In the genomic region with DNA sequence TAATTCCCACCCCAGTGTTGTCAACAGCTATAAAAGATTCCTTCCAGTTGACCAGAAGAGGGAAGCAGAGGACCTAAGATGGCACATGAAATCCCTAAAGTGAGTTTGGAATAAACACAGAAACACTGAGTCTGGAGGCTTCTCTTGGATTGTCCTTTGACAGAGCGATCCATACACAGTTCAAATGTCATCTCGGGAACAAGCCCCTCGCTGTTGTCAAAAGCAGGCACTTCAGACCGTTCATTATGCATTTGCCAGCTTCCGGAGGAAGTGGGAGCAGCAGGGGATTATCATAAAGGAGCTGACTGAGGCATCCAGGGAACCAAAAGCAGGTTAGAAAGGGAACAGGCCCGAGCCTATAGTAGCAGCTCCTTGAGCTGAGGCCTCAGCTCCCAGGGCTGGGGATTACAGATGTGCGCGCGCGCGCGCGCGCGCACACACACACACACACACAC, we compare ENCODE assay signal across 7 mouse cellular contexts. TPM values are rescaled to one million over a fixed set of nuclear protein-coding genes. Genes with fewer than 3 reads are reported as not detected.
DNase-seq lines count a peak whose midpoint lies in the region; ATAC-seq and TF ChIP-seq lines count a peak whose summit lies in the region.

No protein-coding gene starts in this region.

- no peaks in the 10 kb centered on the region for H3K9me3 ChIP-seq in MEL (replicated peaks; ENCODE audit: insufficient read depth, low read length)
- no peaks in the 10 kb centered on the region for H3K9me3 ChIP-seq in heart, embryonic 15.5 days (replicated peaks)
- no peaks in the 10 kb centered on the region for H3K9me3 ChIP-seq in midbrain, embryonic 14.5 days (ENCODE audit: control insufficient read depth, low read length)

- intact Hi-C loops in left cerebral cortex, postnatal 10 days (cut with DNase I): loop anchor here (5.0 to 10.0 kb wide), 2 partner anchors 139 to 197 kb away; partner anchors contain the start of gene Ttf2

- DNase-seq in MEL (ENCODE audit: low read depth, low spot score): no peak
- DNase-seq in left cerebral cortex, postnatal 10 days (ENCODE audit: extremely low spot score in 1 of 2, low spot score in 2 of 2): peak; percentile 28 to 58
- DNase-seq in midbrain, embryonic 14.5 days: peak; percentile 79
- no peak for DNase-seq in adrenal gland, postnatal 4 days (ENCODE audit: low spot score in 2 of 2)
- no peak for DNase-seq in spleen, adult 12 weeks (ENCODE audit: low spot score)

- no peak overlapping the region for H3K27ac ChIP-seq in MEL (ENCODE audit: control insufficient read depth, low read depth, low read length)
- no peak overlapping the region for H3K27ac ChIP-seq in cortical plate, adult 2 months (ENCODE audit: insufficient read depth, low read length)
- H3K27ac ChIP-seq in heart, embryonic 15.5 days: no peak overlapping the region
- H3K27ac ChIP-seq in midbrain, embryonic 14.5 days (replicated peaks; ENCODE audit: low read depth, low read length): peak overlapping the region; percentile 58; the same call in 1 of the 2 replicates

- peak; percentile 17 for TF ChIP-seq RAD21 in MEL (IDR thresholded peaks at IDR 0.05; ENCODE audit: low read depth, low read length)

- peak in 1 of 3 experiments; percentile 8; a peak in 1 of 6 replicates for TF ChIP-seq CTCF in MEL (IDR thresholded peaks at IDR 0.05 in 2 of 3, conservative IDR thresholded peaks at IDR 0.05 in 1 of 3; ENCODE audit: control insufficient read depth in 1 of 3, insufficient read depth in 1 of 3, low read depth in 2 of 3, low read length in 3 of 3, poor library complexity in 1 of 3, severe bottlenecking in 1 of 3)
- TF ChIP-seq CTCF in cortical plate, adult 2 months (IDR thresholded peaks at IDR 0.05; ENCODE audit: extremely low read depth, insufficient read depth, low read length): peak; percentile 45; the same call in 1 of the 2 replicates

- 45% methylated on average over 15 of the region's 15 CpGs for WGBS in heart, embryonic 15.5 days
- WGBS in midbrain, embryonic 14.5 days: 26% methylated on average over 15 of the region's 15 CpGs

- ATAC-seq in heart, embryonic 15.5 days (replicated peaks; ENCODE audit: insufficient number of reproducible peaks, insufficient read depth, low FRiP score, low read depth): 0 out of 2 replicates have a peak, but pooled peaks have one; percentile 31
- ATAC-seq in midbrain, embryonic 14.5 days (ENCODE audit: low FRiP score, low TSS enrichment): peak; percentile 74

- TF ChIP-seq POLR2A in MEL (IDR thresholded peaks at IDR 0.05; ENCODE audit: control insufficient read depth in 1 of 2, insufficient read depth in 1 of 2, low read depth in 1 of 2, low read length in 2 of 2, poor library complexity in 1 of 2): no peak
- TF ChIP-seq POLR2A in cortical plate, adult 2 months (IDR thresholded peaks at IDR 0.05; ENCODE audit: extremely low read depth, insufficient read depth, low read length): no peak

- no peaks in the 10 kb centered on the region for H3K36me3 ChIP-seq in MEL (ENCODE audit: control insufficient read depth in 1 of 2, insufficient read depth in 2 of 2, low read length in 2 of 2)
- H3K36me3 ChIP-seq in heart, embryonic 15.5 days: no peaks in the 10 kb centered on the region
- H3K36me3 ChIP-seq in midbrain, embryonic 14.5 days (ENCODE audit: control insufficient read depth, insufficient read depth, low read length): no peaks in the 10 kb centered on the region

- no peaks in the 10 kb centered on the region for H3K79me2 ChIP-seq in MEL (ENCODE audit: control insufficient read depth, insufficient read depth, low read length, poor library complexity)

- TF ChIP-seq EP300 in MEL (IDR thresholded peaks at IDR 0.05; ENCODE audit: low read depth in 1 of 2, low read length in 2 of 2): no peak

- H3K27me3 ChIP-seq in MEL (ENCODE audit: control insufficient read depth in 1 of 2, insufficient read depth in 2 of 2, low read length in 2 of 2): peaks cover 2 to 3% of the 10 kb centered on the region in 2 experiments; a peak in 3 of 4 replicates
- H3K27me3 ChIP-seq in heart, embryonic 15.5 days: no peaks in the 10 kb centered on the region
- H3K27me3 ChIP-seq in midbrain, embryonic 14.5 days (ENCODE audit: control insufficient read depth, insufficient read depth, low read length): no peaks in the 10 kb centered on the region

- H3K4me2 ChIP-seq in heart, embryonic 15.5 days: peak overlapping the region; percentile 50
- H3K4me2 ChIP-seq in midbrain, embryonic 14.5 days (ENCODE audit: low read length): peak overlapping the region; percentile 34

- no peak overlapping the region for H3K4me3 ChIP-seq in MEL (ENCODE audit: control insufficient read depth in 1 of 2, insufficient read depth in 1 of 2, low read depth in 2 of 2, low read length in 2 of 2)
- H3K4me3 ChIP-seq in cortical plate, adult 2 months (ENCODE audit: insufficient read depth, low read length): no peak overlapping the region
- H3K4me3 ChIP-seq in heart, embryonic 15.5 days: peak overlapping the region; percentile 23; the same call in 1 of the 2 replicates
- H3K4me3 ChIP-seq in midbrain, embryonic 14.5 days (replicated peaks; ENCODE audit: low read depth, low read length): no peak overlapping the region

- H3K4me1 ChIP-seq in MEL (ENCODE audit: control insufficient read depth in 1 of 2, insufficient read depth in 2 of 2, low read length in 2 of 2): no peaks in the 10 kb centered on the region
- H3K4me1 ChIP-seq in cortical plate, adult 2 months (ENCODE audit: control insufficient read depth, insufficient read depth, low read length): no peaks in the 10 kb centered on the region
- H3K4me1 ChIP-seq in heart, embryonic 15.5 days (replicated peaks): peaks cover 6% of the 10 kb centered on the region
- H3K4me1 ChIP-seq in midbrain, embryonic 14.5 days (ENCODE audit: control insufficient read depth, insufficient read depth, low read length): peaks cover 4% of the 10 kb centered on the region; the same call in 1 of the 2 replicates

- H3K9ac ChIP-seq in MEL (ENCODE audit: control insufficient read depth, low read depth, low read length, poor library complexity, severe bottlenecking): no peak overlapping the region
- no peak overlapping the region; the same call in 1 of the 2 replicates for H3K9ac ChIP-seq in heart, embryonic 15.5 days
- H3K9ac ChIP-seq in midbrain, embryonic 14.5 days (replicated peaks; ENCODE audit: low read length): no peak overlapping the region; the same call in 1 of the 2 replicates

TF ChIP-seq in MEL, 35 proteins besides CTCF, POLR2A, EP300 and RAD21:
- no peak for TF ChIP-seq MEF2A (IDR thresholded peaks at IDR 0.05; ENCODE audit: extremely low read depth, insufficient replicate concordance, low read depth, low read length, poor library complexity, severe bottlenecking)
- TF ChIP-seq TBP (IDR thresholded peaks at IDR 0.05; ENCODE audit: low read depth, low read length): no peak
- no peak for TF ChIP-seq NRF1 (IDR thresholded peaks at IDR 0.05; ENCODE audit: insufficient read depth, low read depth, low read length, poor library complexity, severe bottlenecking)
- no peak for TF ChIP-seq TAL1 (IDR thresholded peaks at IDR 0.05; ENCODE audit: low read length)
- TF ChIP-seq RCOR1 (IDR thresholded peaks at IDR 0.05; ENCODE audit: low read depth, low read length): no peak
- no peak for TF ChIP-seq MYB (IDR thresholded peaks at IDR 0.05; ENCODE audit: low read depth, low read length)
- no peak for TF ChIP-seq MAFK (IDR thresholded peaks at IDR 0.05; ENCODE audit: borderline replicate concordance, low read depth, low read length)
- no peak for TF ChIP-seq HCFC1 (IDR thresholded peaks at IDR 0.05; ENCODE audit: low read depth, low read length)

RNA-seq across cellular contexts. Expression of gene Vtcn1, which starts 57.1 kb away (rescaled TPM):
- total RNA-seq in MEL (2012; rRNA removed): not detected in 2 replicates
- not detected for polyA plus RNA-seq in MEL (2012; ENCODE audit: insufficient read depth in 1 of 2, insufficient read length in 2 of 2, low read depth in 1 of 2, low replicate concordance in 2 of 2, missing spikeins in 1 of 2)
- 0.15 and 0.17 TPM in 2 replicates for polyA plus RNA-seq in cortical plate, adult 2 months (2012; rRNA removed)
- polyA plus RNA-seq in heart, embryonic 15.5 days (2015; fragmentation: Nextera tagmentation; extraction: Ambion mirVana): 0.37 and 0.42 TPM in 2 replicates
- total RNA-seq in left cerebral cortex, postnatal 10 days (2021): not detected
- not detected in 2 replicates for polyA plus RNA-seq in midbrain, embryonic 14.5 days (2014; fragmentation: Nextera tagmentation; extraction: Ambion mirVana)
- under 1 TPM; 0.14 to 0.48 TPM for total RNA-seq in adrenal gland, postnatal 4 days (2021)

Comparison
In these comparisons a context has a peak if more than half of its experiments do, and no peak if none do; other contexts are left out.
1. DNase-seq: peak in left cerebral cortex, postnatal 10 days (2 of 2) and midbrain, embryonic 14.5 days (single experiment); none in MEL (single experiment), adrenal gland, postnatal 4 days (0 of 2) and spleen, adult 12 weeks (single experiment).